Mouse (Mus musculus): ENCODE data around the gene Fitm2.
A peak's percentile ranks its signal among the peaks of the same experiment; 100 is the strongest.
"Not testable (repeated sequence)": the region's sequence is repeated elsewhere in the genome, so short reads cannot be mapped to it uniquely, and the experiment has no call there.

Gene Fitm2

DNA sequence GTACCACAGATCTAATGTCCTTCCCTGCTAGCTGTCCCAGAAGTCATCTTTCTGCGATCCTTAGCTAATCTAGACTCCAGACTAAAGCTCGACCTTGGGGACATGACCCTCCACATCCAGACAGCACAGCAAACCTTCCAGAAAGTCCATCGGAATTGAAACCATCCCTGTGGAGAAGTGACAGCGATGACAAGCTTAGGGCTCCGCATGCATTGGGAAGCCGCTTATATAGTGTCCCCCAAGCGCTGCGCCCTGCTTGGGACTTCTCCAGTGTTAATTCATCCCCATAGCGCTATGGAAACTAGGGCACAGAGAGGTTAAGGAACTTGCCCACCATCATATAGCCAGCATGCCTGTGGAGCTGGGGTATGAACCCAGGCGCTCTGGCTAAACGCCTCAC, 9.6 kb downstream of the Fitm2 start:
- DNase-seq (ENCODE audit: low spot score) = no peak

DNA sequence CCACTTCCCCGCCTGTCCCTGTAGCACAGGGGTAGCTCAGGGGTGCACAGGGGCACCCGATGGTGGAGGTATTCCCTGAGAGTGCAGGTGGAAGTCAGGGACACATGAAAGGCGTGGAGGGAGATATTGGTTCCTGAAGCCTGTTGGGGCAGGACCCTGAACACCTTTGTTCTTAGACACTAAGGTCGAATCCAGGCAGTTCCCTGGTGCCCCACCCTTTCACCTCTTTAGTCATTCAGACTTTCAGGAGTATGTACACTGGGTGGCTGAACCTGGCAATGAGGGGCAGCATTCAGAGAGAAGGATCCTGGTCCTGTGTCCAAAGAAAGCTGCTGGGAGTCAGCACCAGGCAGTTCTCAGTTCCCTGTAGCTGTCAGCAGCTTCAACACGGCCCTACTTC, 10.0 kb downstream of the Fitm2 start:
- no peak for DNase-seq (ENCODE audit: low spot score)

DNA sequence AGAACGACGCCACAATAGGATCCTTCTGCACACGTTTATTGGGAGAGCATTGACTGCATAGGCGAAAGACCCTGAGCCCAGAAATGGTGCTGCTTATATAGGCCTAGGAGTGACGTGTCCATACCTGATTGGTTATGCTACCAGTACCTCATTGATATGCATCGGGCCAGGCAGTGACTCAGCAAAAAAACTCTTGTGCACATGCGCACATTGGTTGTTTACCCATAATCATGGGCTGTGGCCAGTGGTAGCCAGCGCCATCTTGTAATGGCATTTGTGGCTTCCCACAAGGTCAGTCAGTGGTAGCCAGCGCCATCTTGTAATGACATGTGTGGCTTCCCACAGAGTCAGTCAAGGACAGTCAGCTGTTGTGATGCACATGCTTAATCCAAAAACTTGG, 11.1 kb downstream of the Fitm2 start:
- DNase-seq (ENCODE audit: low spot score) = not testable (repeated sequence)

DNA sequence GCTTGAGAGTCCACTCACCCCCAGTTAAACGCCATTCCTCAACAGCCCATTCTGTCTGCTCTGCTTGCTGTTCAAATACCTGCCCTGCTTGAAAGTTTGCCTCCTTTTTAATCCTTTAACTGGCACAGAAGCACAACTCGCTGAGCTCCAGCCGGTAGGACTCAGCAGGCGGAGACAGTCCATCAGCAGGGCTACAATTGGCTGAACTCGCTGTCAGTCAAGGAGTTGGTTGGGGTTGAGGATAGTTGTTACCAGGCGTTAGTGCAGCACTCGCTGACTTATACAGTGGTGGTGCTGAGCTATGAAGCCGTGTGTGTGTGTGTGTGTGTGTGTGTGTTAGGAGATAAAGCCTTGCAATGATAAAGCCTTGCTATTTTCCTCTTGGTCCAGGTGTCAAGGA, 11.8 kb downstream of the Fitm2 start:
- DNase-seq (ENCODE audit: low spot score) = no peak

DNA sequence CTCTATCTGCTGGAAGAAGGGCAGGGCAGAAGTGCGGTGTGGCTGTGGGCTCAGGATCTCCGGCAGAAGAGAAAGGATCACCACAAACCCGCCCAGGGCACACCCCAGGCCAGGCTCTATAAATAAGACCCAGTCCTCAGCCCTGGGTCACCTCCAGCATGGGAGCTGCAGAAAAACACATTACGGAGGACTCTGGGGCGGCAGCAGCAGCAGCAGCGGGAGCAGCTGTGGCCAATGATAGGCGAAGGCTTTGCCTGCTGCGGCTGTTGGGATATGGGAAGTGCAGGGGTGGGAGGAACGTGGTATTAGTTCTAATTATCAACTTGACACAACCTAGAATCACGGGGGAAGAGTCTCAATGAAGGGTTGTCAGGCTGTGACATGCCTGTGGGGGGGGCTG, 13.0 kb downstream of the Fitm2 start:
- no peak for DNase-seq (ENCODE audit: low spot score)

DNA sequence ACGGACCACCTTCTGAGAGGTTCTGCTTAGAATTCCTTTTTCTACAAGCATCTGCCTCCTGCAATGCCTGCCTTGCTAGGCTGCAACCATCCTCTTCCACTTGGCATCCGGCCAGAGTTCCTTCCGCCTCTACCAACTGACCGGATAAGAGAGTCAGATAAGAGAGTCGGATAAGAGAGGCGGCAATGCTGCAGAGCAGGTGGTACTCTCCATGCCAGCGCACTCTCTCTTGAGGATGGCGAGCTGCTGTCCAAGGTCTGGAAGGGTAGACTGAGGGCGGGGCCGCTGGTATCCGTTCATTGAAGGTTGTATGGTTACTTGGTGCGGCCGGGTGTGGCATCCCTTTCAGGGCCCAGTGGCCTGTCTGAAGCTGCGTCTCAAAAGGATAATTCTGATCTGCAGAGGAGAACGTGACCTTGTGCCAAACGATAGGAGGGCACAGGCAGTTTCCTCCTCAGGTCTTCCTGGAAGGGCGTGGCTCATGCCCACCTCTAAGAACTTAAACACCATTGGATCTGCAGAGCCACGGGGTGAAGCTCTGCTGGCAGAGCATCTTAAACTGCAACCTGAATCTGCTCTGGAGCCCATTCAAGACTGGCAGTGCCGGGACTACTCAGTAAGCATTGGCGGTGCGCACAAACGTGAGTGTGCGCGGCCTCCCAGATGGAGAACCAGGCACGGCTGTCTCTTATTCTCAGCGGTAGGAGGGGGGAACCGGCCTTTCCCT, 13.7 kb downstream of the Fitm2 start:
- DNase-seq (ENCODE audit: low spot score) = no peak

DNA sequence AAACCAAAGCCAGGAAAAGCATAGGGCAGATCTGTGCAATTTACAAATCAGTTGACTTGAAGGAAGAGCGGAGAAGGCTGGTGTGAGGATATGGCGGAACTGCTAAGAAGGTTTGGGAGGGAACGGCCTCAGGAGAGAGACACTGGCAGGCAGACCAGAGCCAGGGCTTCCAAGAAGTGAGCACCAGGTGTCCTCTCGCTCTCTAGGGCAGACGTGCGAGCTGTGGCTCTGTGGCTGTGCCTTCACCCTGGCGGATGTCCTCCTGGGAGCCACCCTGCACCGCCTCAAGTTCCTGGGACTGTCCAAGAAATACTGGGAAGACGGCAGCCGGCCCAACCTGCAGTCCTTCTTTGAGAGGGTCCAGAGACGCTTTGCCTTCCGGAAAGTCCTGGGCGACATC, 19.1 kb downstream of the Fitm2 start:
- no peak for DNase-seq (ENCODE audit: low spot score)

DNA sequence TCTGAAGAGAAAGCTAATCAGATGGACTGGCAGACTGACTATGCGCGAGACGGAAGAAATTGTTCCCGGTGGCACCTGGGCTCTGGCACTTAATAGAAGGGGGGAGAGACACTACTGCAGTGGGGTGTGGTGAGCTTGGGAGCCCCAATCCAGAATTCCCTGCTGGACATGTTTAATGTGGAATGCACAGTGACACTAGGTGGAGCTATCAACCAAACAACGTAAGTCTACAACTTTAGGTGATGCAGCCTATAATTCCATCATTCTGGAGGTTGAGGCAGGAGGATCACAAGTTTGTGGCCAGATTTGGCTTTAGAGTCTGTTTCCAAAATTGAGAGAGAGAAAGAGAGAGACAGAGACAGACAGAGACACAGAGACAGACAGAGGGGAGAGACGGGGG, 19.7 kb downstream of the Fitm2 start:
- no peak for DNase-seq (ENCODE audit: low spot score)

DNA sequence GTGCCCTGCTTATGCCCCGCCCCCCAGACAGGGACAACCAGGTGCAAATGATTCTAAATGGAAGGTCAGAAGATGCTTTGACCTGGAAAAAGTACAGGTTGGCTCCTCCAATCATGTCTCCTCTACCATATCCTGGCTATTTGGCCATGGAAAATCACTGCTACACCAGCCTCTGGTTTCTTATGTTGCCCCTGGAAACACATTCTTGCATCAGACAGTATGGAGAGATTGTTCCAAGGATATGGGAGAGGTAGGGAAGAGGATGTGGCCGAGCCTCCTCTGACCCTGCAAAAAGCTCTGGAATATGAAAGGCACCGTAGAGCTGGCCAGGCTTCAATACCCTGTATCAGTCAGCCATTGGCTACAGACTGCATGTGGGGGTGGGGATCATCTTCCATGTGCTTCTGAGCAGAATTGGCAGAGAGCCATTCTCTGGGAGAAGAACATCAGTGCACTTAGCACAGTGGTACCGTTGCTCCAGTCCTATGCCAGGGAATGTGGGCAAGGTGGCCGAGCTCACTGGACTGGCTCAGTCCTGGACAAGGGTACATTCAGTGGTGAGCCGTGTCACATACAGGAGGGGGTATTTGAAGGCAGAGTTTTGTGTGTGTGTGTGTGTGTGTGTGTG, 21.6 kb downstream of the Fitm2 start:
- DNase-seq (ENCODE audit: low spot score) = peak; percentile 53

DNA sequence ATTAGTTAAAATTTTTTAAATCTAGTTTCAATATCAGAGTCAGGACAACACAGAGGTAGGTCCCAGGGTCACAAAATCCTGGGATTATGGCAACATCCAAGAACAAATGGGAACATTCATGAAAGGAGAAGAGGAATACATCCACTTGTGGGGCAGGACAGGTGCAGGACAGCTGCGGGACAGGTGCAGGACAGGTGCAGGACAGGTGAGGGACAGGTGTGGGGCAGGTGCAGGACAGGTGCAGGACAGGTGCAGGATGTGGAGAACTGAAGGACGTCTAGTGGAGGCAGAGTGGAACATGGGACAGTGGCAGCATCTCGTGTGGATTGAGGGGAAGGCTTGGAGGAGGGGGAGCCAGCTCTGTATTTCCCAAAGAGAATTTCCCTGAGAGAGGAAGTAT, 23.2 kb downstream of the Fitm2 start:
- DNase-seq (ENCODE audit: low spot score) = no peak

DNA sequence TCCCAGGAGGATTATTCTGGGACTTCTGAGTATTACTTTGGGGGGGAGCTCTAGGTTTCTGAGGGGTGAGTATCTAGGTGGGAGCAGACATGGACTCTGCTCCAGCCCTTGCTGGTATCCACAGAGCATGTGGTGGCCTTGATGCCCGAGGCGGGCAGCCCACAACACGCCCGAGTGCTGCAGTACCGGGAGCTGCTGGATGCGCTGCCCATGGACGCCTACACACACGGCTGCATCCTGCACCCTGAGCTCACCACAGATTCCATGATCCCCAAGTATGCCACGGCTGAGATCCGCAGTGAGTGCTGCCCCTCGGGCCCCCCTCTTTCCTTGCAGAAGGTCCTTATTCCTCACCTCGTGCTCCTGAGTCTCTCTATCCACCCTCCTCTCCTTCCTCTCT, 25.1 kb downstream of the Fitm2 start:
- DNase-seq (ENCODE audit: low spot score) = no peak

DNA sequence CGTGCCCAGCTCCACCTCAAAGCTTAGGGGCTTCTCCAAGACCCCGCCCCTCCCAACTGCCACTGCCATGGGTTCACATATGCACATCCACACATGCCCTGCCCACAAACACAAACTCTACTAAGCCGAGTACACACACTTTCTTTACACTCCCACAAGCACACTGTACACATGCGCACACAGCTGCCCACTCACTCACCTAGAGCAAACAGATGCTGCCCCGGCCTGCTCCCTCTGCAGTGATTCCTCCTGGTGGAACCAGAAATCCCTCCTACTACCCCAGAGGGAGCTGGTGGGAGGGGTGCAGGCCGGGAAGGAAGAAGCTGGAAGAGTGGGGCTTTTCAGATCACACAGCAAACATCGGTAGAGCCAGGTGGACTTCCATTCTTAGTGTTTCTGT, 28.4 kb downstream of the Fitm2 start:
- no peak for DNase-seq (ENCODE audit: low spot score)

DNA sequence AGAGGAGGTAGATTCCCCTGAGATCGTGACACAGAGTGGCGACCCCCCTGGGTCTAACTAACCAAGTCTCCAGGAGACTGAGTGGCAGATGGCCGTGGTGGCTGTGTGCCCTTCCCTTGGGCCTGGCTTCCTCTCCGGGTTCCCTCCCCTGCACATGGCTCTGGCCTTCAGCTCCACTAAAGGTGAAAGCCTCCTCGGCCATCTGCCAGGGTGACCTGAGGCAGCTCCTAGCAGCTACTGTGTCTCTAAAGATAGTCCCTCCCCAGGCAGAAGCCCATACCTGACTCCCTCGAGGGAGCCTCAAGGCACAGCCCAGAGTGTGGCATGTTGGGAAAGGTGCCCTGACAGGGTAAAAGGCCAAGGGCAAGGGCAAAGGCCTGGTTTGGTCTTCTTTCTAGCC, 28.9 kb downstream of the Fitm2 start:
- DNase-seq (ENCODE audit: low spot score) = no peak

DNA sequence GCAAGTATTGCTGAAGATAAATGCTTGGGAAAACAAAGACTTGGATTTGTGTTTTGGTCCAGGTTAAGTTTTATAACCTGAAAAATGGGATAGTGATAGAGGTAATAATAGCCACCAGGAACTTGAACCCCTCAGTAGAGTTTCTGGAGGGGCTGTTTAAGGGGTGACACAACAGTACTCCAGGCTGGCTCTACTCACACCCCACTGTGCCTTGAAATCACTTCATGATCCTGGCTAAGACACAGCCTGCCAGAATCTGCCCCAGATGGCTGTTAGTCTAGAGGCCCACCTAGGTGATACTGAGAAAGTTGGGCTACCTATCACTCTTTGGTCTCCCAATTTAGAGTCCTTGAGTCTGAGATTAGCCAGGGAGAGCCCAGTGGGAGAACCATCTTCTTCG, 32.9 kb downstream of the Fitm2 start:
- DNase-seq (ENCODE audit: low spot score) = no peak

DNA sequence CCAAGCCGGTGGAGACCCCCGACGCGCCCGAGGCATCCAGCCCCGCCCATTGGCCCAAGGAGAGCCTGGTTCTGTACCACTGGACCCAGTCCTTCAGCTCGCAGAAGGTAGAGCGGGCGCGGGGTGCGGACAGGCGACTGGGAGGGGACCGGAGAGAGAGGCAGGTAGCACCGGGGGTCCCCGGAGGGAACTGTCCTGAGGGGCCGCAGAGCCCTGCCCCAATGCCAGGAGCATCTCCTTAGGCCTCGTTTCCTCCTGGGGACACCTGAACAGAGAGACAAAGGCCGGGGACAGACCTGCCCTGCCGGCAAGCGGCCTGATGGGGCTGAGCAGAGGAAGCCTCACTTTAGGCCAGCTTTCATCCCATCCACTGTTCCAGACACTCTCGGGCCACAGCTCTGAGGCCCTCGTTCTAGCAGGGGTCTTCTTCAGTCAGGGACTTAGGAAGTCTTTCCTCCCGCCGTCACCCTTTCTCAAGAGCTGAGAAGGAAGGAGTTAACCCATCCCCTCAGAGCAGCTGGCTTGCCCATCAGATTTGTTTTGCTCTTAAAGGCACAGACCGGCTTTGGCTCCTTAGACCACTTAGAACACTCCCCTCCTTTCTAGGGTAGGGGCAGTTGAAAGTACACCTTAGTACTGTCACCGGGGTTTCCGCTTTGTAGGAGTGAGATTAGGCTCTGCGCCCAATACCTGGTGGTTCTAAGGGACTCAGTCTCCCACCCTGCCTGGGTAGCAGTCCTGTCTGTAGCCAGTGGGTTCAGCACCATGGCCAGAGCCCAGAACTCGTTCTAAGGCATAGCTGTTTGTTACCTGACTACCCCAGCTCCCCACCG, 33.6 kb downstream of the Fitm2 start:
- DNase-seq (ENCODE audit: low spot score) = no peak

DNA sequence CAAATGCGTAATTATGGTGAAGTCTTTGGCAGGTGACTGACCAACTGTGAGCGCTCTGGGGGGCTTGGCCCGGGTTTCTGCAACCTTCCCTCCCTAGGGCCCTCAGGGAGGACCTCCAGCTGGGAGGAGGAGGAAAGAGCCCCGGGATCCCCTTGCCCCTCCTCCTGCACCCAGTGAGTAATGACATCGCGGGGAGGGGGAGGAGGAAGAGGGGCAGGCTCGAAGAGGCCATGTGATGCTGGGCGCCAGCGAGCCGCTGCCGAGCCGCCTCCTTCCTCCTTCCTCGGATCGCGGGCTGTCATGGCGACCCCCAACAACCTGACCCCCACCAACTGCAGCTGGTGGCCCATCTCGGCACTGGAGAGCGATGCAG, 34.2 kb downstream of the Fitm2 start, which contains the start of gene Gdap1l1:
Gdap1l1 (plus strand) TSS at position 231 of the 373 bp plus-strand sequence.
- DNase-seq (ENCODE audit: low spot score) = peak; percentile 76

DNA sequence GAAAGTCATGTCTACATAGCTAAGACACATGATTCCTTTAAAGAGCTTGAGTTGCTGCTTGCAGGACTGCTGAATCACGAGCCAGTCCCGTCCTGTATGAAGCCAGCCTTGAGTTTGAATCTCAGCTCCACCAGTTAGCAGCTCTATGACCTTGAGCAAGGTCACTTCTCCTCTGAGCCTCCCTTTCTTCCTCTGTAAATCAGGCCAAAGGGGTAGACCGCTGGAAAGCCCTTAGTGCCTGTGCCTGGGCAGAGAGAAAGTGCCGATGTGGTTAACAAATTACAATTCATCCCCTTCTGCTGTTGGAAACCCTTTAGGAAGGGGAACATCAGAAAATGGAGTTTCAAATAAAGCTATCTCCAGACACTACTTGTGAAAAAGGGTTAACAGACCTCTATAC, 34.6 kb downstream of the Fitm2 start:
- DNase-seq (ENCODE audit: low spot score) = no peak

DNA sequence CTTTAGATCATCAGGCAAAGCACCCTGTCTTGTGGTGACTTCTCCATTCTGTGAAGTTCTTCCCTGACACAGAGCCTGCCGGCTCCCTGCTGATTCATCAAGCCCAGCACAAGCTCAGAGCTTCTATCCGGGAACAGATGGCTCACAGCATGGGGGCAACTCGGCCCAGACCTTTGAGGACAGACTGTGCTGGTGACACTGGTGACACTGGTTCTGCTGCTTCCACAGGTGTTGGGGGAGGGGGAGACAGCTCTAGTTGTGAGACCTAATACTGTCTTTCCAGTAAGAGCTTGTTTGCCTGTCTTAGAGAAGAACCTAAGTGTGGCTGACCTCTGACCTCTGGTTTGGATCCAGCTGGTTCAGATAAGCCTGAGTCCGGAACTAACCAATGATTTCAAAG, 38.5 kb downstream of the Fitm2 start:
- no peak for DNase-seq (ENCODE audit: low spot score)

DNA sequence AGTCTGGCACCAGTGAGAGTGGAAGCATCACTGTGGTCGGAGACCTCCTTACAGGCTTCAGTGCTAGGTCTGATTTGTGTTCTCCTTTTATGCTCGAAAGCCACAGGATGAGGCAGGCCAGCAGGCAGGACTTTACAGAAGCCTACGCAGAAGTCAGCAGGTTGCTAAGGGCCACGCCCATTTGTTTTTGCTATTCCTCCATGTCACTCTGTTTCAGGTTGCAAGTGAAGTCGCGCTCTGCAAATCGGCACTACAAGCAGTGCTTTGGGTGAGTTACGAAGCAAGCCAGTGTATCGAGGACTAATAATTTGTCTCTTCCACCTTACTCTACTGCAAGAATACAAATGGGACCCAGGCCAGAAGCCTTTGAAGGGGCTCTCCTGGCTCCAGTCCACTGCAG, 41.1 kb downstream of the Fitm2 start:
- DNase-seq (ENCODE audit: low spot score) = no peak

DNA sequence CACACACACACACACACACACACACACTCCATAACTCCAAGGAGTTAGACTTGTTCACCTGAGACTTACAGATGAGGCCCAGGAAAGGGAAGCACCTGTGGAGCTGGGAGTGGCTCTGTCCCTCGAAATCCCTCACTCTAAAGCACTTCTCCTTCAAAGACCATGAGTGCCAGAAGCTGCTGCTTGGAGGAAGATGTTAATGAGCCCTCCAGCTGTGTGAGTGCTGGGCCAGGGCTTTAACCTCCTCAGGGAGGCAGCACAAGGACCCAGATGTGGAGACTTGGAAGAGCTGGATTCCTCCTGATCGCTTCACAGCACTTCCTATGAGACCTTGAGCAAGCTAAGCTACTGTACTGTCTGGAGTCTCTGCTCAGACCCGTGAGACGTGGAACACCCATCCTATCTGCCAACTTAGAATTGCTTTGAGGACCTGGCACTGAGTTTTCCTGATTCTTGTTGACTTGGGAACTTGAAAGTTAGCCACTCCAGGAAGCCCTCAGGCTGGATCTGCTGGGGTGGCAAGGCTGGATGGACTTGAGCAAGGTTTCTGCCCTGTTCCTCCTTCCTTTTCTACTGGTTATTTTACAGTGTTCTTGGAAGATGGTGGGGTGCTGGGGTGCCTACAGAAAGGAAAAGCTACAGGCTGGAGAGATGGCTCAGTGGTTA, 44.0 kb downstream of the Fitm2 start:
- DNase-seq (ENCODE audit: low spot score) = no peak

DNA sequence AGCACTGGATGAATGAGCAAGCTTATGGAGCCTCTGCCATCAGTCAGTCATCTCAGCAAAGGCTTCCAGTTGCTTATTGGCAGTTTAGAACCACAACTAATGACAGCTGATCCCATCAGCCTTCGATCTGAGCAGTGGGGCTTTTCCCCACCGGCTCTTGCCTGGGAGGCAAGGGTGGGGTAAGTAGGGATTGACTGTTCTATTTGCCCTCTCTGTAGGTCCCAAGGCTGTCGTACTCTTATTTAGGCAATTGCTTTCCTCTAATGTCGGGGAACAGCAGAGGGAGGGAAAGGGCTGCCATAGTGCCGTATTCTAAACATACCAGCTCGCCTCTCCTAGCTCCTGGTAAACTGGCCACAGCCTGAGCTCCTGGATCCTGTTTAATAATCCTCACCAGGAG, 47.8 kb downstream of the Fitm2 start, which contains the start of gene Oser1:
Oser1 (minus strand) TSS at position 101 of the 400 bp plus-strand sequence.
- DNase-seq (ENCODE audit: low spot score) = no peak

DNA sequence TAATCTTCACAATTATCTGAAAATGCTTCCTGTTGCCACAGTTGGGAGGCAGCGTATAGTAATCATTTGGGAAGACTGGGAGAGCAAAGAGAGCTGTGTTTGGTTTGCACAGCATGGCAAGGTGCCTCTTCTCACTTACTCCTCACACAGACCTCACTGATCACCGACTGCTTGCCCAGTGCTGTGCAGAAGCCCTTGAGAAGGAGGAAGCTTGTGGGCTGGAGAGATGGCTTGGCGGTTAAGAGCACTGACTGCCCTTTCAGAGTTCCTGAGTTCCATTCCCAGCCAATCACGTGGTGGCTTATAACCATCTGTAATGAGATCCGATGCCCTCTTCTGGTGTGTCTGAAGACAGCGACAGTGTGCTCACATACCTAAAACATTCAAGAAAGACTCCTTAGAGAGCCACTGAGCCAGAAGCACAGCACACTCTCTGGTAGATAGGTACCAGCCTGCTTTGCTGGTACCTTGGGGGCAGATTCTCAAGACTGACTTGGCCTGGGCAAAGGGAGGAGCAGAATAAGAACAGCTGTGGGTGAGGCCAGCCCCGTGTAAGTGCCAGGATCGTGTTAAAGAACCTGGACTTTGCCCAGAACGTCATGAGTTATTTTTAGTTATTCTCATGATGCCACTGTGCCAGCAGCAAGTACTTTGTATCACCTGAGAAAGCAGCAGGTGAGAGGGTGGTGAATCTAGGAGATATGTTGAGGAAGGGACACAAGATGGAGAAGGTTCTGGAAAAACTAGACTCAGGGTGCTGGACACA, 49.4 kb downstream of the Fitm2 start:
- no peak for DNase-seq (ENCODE audit: low spot score)
